Mouse (Mus musculus) kidney, adult 2 months (tissue): ENCODE data around the gene Dhx15. TPM values are rescaled to one million over a fixed set of nuclear protein-coding genes. Genes with fewer than 3 reads are reported as not detected.
A peak's percentile ranks its signal among the peaks of the same experiment; 100 is the strongest.

Experiments
- DNase-seq: peaks from one replicate; pipeline ENCODE4 v3.0.0; 2021
- H3K27ac ChIP-seq: fragments of 200-500 bp; 2 replicates; pipeline ENCODE4 v1.5.1; 2012; ENCODE audit warnings: low read depth, low read length, control low read depth, inconsistent platforms; ENCODE audit not compliant: insufficient read depth
- H3K27me3 ChIP-seq: fragments of 200-500 bp; replicated peaks from 2 replicates; pipeline ENCODE4 v1.6.1; 2012; ENCODE audit warnings: mild to moderate bottlenecking, moderate library complexity, low read length, inconsistent platforms; ENCODE audit not compliant: control insufficient read depth, insufficient read depth
- H3K36me3 ChIP-seq: fragments of 200-500 bp; 2 replicates; pipeline ENCODE4 v1.6.1; 2012; ENCODE audit warnings: mild to moderate bottlenecking, moderate library complexity, low read length, inconsistent platforms; ENCODE audit not compliant: control insufficient read depth, insufficient read depth
- H3K4me1 ChIP-seq: fragments of 200-500 bp; 2 replicates; pipeline ENCODE4 v1.6.1; 2011; ENCODE audit warnings: low read length; ENCODE audit not compliant: control insufficient read depth, insufficient read depth
- H3K4me3 ChIP-seq: fragments of 200-500 bp; 2 replicates; pipeline ENCODE4 v1.5.1; 2011; ENCODE audit warnings: mild to moderate bottlenecking, low read depth, low read length, control low read depth; ENCODE audit not compliant: insufficient read depth
- CTCF ChIP-seq: fragments of 200-500 bp; conservative IDR thresholded peaks from 2 replicates; pipeline ENCODE4 v1.5.1; 2011; ENCODE audit warnings: low read depth, mild to moderate bottlenecking, control low read depth, low read length, moderate library complexity, mixed read lengths; ENCODE audit not compliant: insufficient read depth, insufficient read length
- POLR2A ChIP-seq: fragments of 200-500 bp; IDR thresholded peaks from one replicate; pipeline ENCODE4 v1.6.1; 2011; ENCODE audit warnings: low read depth, low read length, control low read depth
- WGBS: fragments of 180-500 bp; shearing (Covaris S2); methylation state at CpG from one replicate; pipeline ENCODE4 v1.1.7; 2018; 5-methylcytosine and 5-hydroxymethylcytosine counted together
- polyA plus RNA-seq: library from polyadenylated mRNA; depleted of rRNA; stranded (reverse); fragments of >200 nt; gene quantifications from 2 replicates; pipeline ENCODE4 v1.2.3, GENCODE M21; 2012

Gene Dhx15
- polyA plus RNA-seq, 1 experiment = 39.2 TPM

- Histone ChIP-seq H3K27ac (no peak overlapping the region), H3K27me3 (no peaks in the 10 kb centered on the region), H3K4me3 (no peak overlapping the region), H3K4me1 (no peaks in the 10 kb centered on the region), H3K36me3 (no peaks in the 10 kb centered on the region)
- no peak for DNase-seq
- TF ChIP-seq POLR2A (no peak), CTCF (no peak)
- WGBS = 91% methylated on average over 2 of the region's 2 CpGs
Observed at GRCm38 (mm10) chr5:52232199-52232598, 41.9 kb upstream of the Dhx15 start.

DNA sequence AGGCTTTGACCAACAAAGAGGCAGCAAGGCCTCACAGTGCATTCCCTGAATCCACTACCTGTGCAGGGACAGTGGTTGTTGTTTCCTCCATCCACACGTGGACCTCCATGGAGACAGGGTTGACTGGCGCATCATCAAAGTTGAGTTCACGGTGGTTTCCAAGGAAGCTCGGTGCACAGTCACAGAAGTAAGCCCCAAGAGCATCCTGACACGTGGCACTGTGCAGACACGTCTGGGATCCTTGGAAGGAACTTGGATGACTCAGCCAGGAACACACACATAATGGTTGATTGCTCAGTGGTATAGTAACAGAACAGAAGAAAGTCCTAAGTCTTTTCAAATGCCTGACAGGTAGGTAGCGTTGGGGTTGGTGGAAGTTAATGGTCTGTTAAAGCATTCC, 40.2 kb upstream of the Dhx15 start:
- no peak for TF ChIP-seq CTCF
- TF ChIP-seq POLR2A = no peak
- no peak for DNase-seq
- 86% methylated on average over 7 of the region's 7 CpGs for WGBS
- no peaks in the 10 kb centered on the region for H3K27me3 ChIP-seq
- no peaks in the 10 kb centered on the region for H3K36me3 ChIP-seq
- no peak overlapping the region for H3K27ac ChIP-seq
- no peaks in the 10 kb centered on the region for H3K4me1 ChIP-seq
- no peak overlapping the region for H3K4me3 ChIP-seq

DNA sequence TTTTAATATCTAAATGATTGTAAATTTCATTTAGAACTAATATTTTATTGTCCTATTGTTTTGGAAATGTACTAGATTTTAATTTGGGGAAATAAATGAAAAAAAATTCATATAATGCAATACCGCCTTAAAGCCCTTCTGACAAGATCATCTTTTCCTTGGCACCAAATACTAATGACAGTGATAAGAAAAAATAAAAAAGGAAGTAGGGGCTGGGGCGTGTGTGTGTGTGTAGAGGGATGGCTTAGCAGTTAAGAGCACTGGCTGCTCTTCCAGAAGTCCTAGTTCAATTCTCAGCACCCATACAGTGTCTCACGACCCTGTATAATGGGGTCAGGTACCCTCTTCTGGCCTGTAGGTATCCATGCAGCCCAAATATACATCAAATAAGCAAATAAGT, 36.4 kb upstream of the Dhx15 start:
- 73% methylated on average over 3 of the region's 3 CpGs for WGBS
- no peaks in the 10 kb centered on the region for H3K4me1 ChIP-seq
- TF ChIP-seq CTCF = no peak
- TF ChIP-seq POLR2A = no peak

DNA sequence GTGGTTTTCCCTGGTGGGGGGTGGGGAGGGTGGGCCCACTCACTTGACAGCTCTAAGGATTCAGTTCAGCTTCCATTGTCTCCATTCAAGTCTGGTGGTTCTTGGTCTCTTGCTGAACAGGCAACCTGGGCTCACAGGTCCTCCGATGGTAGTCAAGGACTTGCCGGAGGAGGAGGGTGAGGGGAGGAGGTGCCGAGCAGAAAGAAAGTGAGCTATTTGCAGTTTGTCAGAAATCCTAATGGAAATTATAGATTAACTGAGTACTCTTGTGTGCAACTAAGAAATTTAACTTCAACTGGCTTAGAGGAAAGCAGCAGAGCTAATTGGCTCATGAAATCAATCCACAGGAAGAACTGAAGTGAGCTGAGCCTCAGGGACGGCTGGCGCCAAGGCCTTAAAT, 31.3 kb upstream of the Dhx15 start:
- DNase-seq = peak; percentile 41
- H3K4me1 ChIP-seq = no peaks in the 10 kb centered on the region
- no peak overlapping the region for H3K27ac ChIP-seq
- no peak overlapping the region for H3K4me3 ChIP-seq
- TF ChIP-seq CTCF (no peak), POLR2A (no peak)
- no peaks in the 10 kb centered on the region for H3K36me3 ChIP-seq
- no peaks in the 10 kb centered on the region for H3K27me3 ChIP-seq
- 53% methylated on average over 5 of the region's 5 CpGs for WGBS

More for the DNA sequence above, 36.4 kb upstream of the Dhx15 start:
- H3K36me3 ChIP-seq = no peaks in the 10 kb centered on the region
- no peak for DNase-seq
- H3K27me3 ChIP-seq = no peaks in the 10 kb centered on the region
- H3K27ac ChIP-seq = no peak overlapping the region
- no peak overlapping the region for H3K4me3 ChIP-seq

DNA sequence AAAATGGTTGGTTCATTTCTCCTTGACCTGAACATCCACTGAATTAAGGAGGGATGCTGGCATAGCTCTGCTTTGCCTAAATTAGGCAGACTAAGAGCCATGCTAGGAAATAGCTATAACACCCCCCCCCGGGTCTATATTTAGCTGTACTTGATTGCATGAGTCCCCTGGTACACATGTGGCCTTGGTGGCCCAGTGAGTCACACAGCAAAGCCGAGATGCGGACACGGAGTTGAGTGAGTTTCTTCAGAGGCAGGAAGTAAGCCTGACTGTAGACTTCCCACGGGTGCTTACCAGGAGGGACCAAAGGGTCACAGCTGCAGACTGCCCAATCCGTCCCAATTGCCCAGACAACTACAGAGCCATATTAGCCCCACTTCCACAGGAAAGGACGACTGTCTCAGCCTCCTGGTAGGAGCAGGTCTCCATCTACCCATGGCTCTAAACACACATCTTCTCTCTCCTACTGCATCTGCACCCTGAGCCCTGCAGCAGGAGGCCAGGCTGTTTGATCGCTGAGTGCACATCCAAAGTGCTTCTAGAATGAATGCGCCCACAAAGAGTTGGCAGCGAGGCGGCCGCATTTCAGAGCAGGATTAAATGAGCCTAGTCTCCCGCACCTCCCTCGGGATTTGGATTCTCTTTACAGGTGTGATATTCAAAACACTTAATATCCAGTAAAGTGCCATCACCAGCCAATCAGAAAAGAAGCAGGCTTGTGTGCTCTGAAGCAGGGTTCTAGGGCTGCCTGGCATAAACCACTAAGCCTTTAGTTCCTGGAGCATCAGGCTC, 29.9 kb upstream of the Dhx15 start:
- Histone ChIP-seq H3K27me3 (no peaks in the 10 kb centered on the region), H3K4me3 (no peak overlapping the region), H3K27ac (no peak overlapping the region), H3K36me3 (no peaks in the 10 kb centered on the region), H3K4me1 (no peaks in the 10 kb centered on the region)
- TF ChIP-seq CTCF (no peak), POLR2A (no peak)
- no peak for DNase-seq
- WGBS = 66% methylated on average over 14 of the region's 14 CpGs

GRCm38 (mm10) chr5:52218238-52218637, 27.9 kb upstream of the Dhx15 start:
- no peaks in the 10 kb centered on the region for H3K27me3 ChIP-seq
- H3K4me1 ChIP-seq = no peaks in the 10 kb centered on the region
- no peak overlapping the region for H3K4me3 ChIP-seq
- WGBS = 55% methylated on average over 6 of the region's 6 CpGs
- no peak for TF ChIP-seq CTCF
- TF ChIP-seq POLR2A = no peak
- no peaks in the 10 kb centered on the region for H3K36me3 ChIP-seq
- DNase-seq = no peak
- no peak overlapping the region for H3K27ac ChIP-seq

DNA sequence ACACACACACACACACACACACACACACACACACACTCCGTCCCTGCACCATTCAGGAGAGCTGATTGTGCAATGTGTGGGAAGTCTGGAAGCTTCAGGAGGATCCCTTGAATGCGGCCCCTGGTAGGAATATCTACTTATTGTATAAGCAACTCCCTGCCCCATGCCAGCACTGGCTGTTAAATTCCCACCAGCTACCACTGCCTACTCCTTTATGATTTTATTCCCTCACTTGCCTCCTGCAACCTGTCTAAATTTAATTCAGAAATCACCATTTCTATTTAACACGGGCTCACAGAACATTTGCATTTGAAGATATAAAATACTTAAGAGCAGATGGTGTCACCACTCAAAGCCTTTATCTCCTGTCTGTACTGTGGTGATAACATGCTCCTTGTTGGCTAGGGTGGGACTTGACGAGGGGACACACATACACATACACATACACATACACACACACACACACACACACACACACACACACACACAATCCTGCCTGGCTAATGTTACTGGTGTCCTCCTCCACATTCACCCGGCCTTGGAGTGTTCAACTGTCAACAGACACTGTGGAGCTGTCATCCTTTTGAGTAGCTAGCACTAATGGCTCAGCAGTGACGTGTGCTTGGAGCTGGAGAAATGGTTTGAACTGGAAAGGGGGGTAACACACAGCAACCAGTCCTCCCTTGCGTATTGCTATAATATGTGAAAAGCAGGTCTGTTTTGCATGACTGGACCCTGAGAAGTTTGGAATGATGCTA, 23.0 kb upstream of the Dhx15 start:
- TF ChIP-seq POLR2A (no peak), CTCF (no peak)
- 91% methylated on average over 7 of the region's 7 CpGs for WGBS
- H3K27ac ChIP-seq = no peak overlapping the region
- no peak for DNase-seq
- no peaks in the 10 kb centered on the region for H3K27me3 ChIP-seq
- no peaks in the 10 kb centered on the region for H3K36me3 ChIP-seq
- no peak overlapping the region for H3K4me3 ChIP-seq
- no peaks in the 10 kb centered on the region for H3K4me1 ChIP-seq
